Mouse (Mus musculus): Measurements from ENCODE around the gene Blcap.

DNA sequence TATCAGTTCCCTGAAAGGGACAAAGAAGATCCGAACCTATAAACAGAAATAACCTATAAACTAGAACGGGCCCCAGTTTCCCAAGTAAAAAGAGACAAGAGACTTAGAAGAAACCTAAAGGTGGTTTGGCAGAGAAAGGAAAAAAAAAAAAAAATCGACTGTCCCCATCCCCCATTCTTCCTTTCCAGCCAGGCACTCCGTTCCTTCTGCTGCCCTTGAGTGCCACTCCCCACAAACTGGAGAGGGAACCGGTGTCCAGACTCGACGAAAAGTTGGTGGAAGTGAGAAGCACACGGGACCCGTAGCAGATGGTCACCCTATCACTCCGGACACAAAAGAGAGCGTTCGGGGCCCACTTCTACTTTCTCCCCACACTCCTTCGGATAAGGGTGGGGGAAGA, 5.6 kb downstream of the Blcap start:
- TF ChIP-seq POLR2A (IDR thresholded peaks at IDR 0.05; ENCODE audit: insufficient read depth, low read length) (no peak), CTCF (IDR thresholded peaks at IDR 0.05; ENCODE audit: low read depth, low read length) (no peak), EP300 (IDR thresholded peaks at IDR 0.05; ENCODE audit: insufficient read depth, low read depth, low read length) (no peak)
